24 mouse cellular contexts compared by ENCODE assay signal in genomic region chr7:25000211-25000610, GRCm38 (mm10). TPM values are rescaled to one million over a fixed set of nuclear protein-coding genes. Genes with fewer than 3 reads are reported as not detected.
DNase-seq lines count a peak whose midpoint lies in the region; ATAC-seq and TF ChIP-seq lines count a peak whose summit lies in the region.
"Had no signal": no experiment of that assay in that cellular context is flagged by ENCODE, and none has a peak within 500 bp of the region (broad histone marks: within the 10 kb centered on the region; RNA-seq: fewer than 3 reads in every experiment).

No protein-coding gene starts in this region.

- peaks cover 33% of the 10 kb centered on the region for H3K27me3 ChIP-seq in E14TG2a.4 (ENCODE audit: insufficient read depth, low read length)
- no peaks in the 10 kb centered on the region; the same call in 1 of the 2 replicates for H3K27me3 ChIP-seq in thymus, adult 2 months (ENCODE audit: control insufficient read depth, insufficient read depth, low read length)
- H3K27me3 ChIP-seq in kidney, embryonic 16.5 days (ENCODE audit: insufficient read depth, low read length) = peaks cover 14% of the 10 kb centered on the region
- H3K27me3 ChIP-seq: midbrain, embryonic 13.5 days had no signal

- no peak overlapping the region for H3K9ac ChIP-seq in kidney, embryonic 16.5 days (replicated peaks; ENCODE audit: low read length)
- H3K9ac ChIP-seq: embryonic facial prominence, embryonic 12.5 days; forebrain, embryonic 12.5 days; liver, embryonic 12.5 days; midbrain, embryonic 13.5 days; neural tube, embryonic 12.5 days had no signal

- H3K27ac ChIP-seq in thymus, adult 2 months (ENCODE audit: control insufficient read depth, insufficient read depth, low read length) = peak overlapping the region; percentile 99
- H3K27ac ChIP-seq in kidney, embryonic 16.5 days (ENCODE audit: low read length) = no peak overlapping the region
- H3K27ac ChIP-seq: embryonic facial prominence, embryonic 12.5 days; forebrain, embryonic 12.5 days; hindbrain, postnatal 0 days; liver, embryonic 12.5 days; midbrain, embryonic 13.5 days; neural tube, embryonic 12.5 days had no signal

- no peak for TF ChIP-seq CTCF in E14TG2a.4 (conservative IDR thresholded peaks at IDR 0.05; ENCODE audit: low read length)
- TF ChIP-seq CTCF in thymus, adult 2 months (IDR thresholded peaks at IDR 0.05; ENCODE audit: borderline replicate concordance, control insufficient read depth, extremely low read depth, insufficient read depth, low read length, poor library complexity) = no peak

- TF ChIP-seq POLR2A in thymus, adult 2 months (IDR thresholded peaks at IDR 0.05; ENCODE audit: control insufficient read depth, extremely low read depth, insufficient read depth, low read length, poor library complexity) = peak; percentile 43; the same call in 1 of the 2 replicates

- ATAC-seq in inflammation-experienced regulatory T-cells, adult 6 months = peak; percentile 44
- no peak; the same call in 1 of the 2 replicates for ATAC-seq in erythroblast, adult 5-6 weeks (replicated peaks; ENCODE audit: low FRiP score, poor library complexity, severe bottlenecking)
- ATAC-seq in kidney, embryonic 16.5 days (ENCODE audit: low FRiP score, low TSS enrichment) = no peak
- ATAC-seq: hindbrain, postnatal 0 days; liver, embryonic 12.5 days; midbrain, embryonic 13.5 days had no signal

- 33% methylated on average over 7 of the region's 7 CpGs for WGBS in thymus, adult 2 months
- WGBS in kidney, embryonic 16.5 days = 75% methylated on average over 7 of the region's 7 CpGs

- peaks cover 37% of the 10 kb centered on the region for H3K36me3 ChIP-seq in E14TG2a.4 (ENCODE audit: insufficient read depth, low read length)
- H3K36me3 ChIP-seq in thymus, adult 2 months (ENCODE audit: control insufficient read depth, insufficient read depth, low read length) = no peaks in the 10 kb centered on the region
- H3K36me3 ChIP-seq in kidney, embryonic 16.5 days (ENCODE audit: insufficient read depth, low read length) = no peaks in the 10 kb centered on the region
- H3K36me3 ChIP-seq: embryonic facial prominence, embryonic 12.5 days; liver, embryonic 12.5 days had no signal

- peaks cover 47% of the 10 kb centered on the region for H3K4me1 ChIP-seq in E14TG2a.4 (replicated peaks; ENCODE audit: low read depth, low read length)
- H3K4me1 ChIP-seq in thymus, adult 2 months (replicated peaks; ENCODE audit: control insufficient read depth, insufficient read depth, low read length) = peaks cover 23% of the 10 kb centered on the region
- H3K4me1 ChIP-seq in kidney, embryonic 16.5 days (ENCODE audit: insufficient read depth, low read length) = no peaks in the 10 kb centered on the region
- H3K4me1 ChIP-seq: liver, embryonic 12.5 days had no signal

- H3K4me3 ChIP-seq in E14TG2a.4 (replicated peaks; ENCODE audit: low read length) = peak overlapping the region; percentile 20; the same call in 1 of the 2 replicates
- H3K4me3 ChIP-seq in thymus, adult 2 months (ENCODE audit: control insufficient read depth, insufficient read depth, low read length) = peak overlapping the region; percentile 43
- H3K4me3 ChIP-seq in kidney, embryonic 16.5 days (ENCODE audit: low read length) = no peak overlapping the region
- H3K4me3 ChIP-seq: embryonic facial prominence, embryonic 12.5 days; forebrain, embryonic 12.5 days; liver, embryonic 12.5 days; midbrain, embryonic 13.5 days; neural tube, embryonic 12.5 days had no signal

- H3K9me3 ChIP-seq in E14TG2a.4 (ENCODE audit: low read length) = no peaks in the 10 kb centered on the region
- H3K9me3 ChIP-seq in kidney, embryonic 16.5 days (ENCODE audit: low read length) = no peaks in the 10 kb centered on the region
- H3K9me3 ChIP-seq: embryonic facial prominence, embryonic 12.5 days; forebrain, embryonic 12.5 days; liver, embryonic 12.5 days; midbrain, embryonic 13.5 days; neural tube, embryonic 12.5 days had no signal

- no peak overlapping the region for H3K4me2 ChIP-seq in kidney, embryonic 16.5 days (replicated peaks; ENCODE audit: low read depth, low read length)
- H3K4me2 ChIP-seq: embryonic facial prominence, embryonic 12.5 days; forebrain, embryonic 12.5 days; liver, embryonic 12.5 days; midbrain, embryonic 13.5 days; neural tube, embryonic 12.5 days had no signal

- DNase-seq in 416B (ENCODE audit: low read depth) = peak; percentile 90
- peak; percentile 61 for DNase-seq in thymus, adult 2 months
- no peak for DNase-seq in urinary bladder, adult 2 months (ENCODE audit: low spot score)
- DNase-seq: adrenal gland, postnatal 14 days; cerebellum, postnatal 36 days; heart, adult 11 months; retina, postnatal 1 day; spleen, adult 18-20 months had no signal

RNA-seq across cellular contexts. Expression of gene Atp1a3, which starts 5.5 kb away (rescaled TPM):
- 1 to 10 TPM in 2 of 3 experiments, under 1 TPM in 1; 0.62 to 3.6 (median 3.4) TPM for polyA plus RNA-seq in inflammation-experienced regulatory T-cells, adult 6 months (2017; shearing (Covaris generic))
- 5.6 and 7.1 TPM in 2 replicates for polyA plus RNA-seq in thymus, adult 2 months (2012; rRNA removed)
- 0.51 and 0.93 TPM in 2 replicates for polyA plus RNA-seq in urinary bladder, adult 2 months (2012; rRNA removed)
- total RNA-seq in erythroblast, adult 5-6 weeks (2015; ENCODE audit: low replicate concordance) = 11.5 and 14.6 TPM in 2 replicates
- 3.8 and 4.9 TPM in 2 replicates for total RNA-seq in erythroblast, adult 5-6 weeks (2017; ENCODE audit: low replicate concordance)
- 0.66 and 1.5 TPM in 2 replicates for polyA plus RNA-seq in kidney, embryonic 16.5 days (2015; fragmentation: Nextera tagmentation; extraction: Ambion mirVana)

RNA-seq across cellular contexts. Expression of gene Rabac1, which starts 27.7 kb away (rescaled TPM):
- 100 to 1,000 TPM; 119 to 244 (median 236) TPM for polyA plus RNA-seq in inflammation-experienced regulatory T-cells, adult 6 months (2017; shearing (Covaris generic))
- polyA plus RNA-seq in thymus, adult 2 months (2012; rRNA removed) = 433 and 569 TPM in 2 replicates
- 367 and 429 TPM in 2 replicates for polyA plus RNA-seq in urinary bladder, adult 2 months (2012; rRNA removed)
- 11.7 and 35.0 TPM in 2 replicates for total RNA-seq in erythroblast, adult 5-6 weeks (2015; ENCODE audit: low replicate concordance)
- total RNA-seq in erythroblast, adult 5-6 weeks (2017; ENCODE audit: low replicate concordance) = 11.0 and 11.3 TPM in 2 replicates
- polyA plus RNA-seq in kidney, embryonic 16.5 days (2015; fragmentation: Nextera tagmentation; extraction: Ambion mirVana) = 183 and 199 TPM in 2 replicates

RNA-seq across cellular contexts. Expression of gene Gm4881, which starts 55.9 kb away (rescaled TPM):
- polyA plus RNA-seq in inflammation-experienced regulatory T-cells, adult 6 months (2017; shearing (Covaris generic)) = not detected
- polyA plus RNA-seq in thymus, adult 2 months (2012; rRNA removed) = 0.31 TPM in 1 of 2 replicates, not detected in the other
- polyA plus RNA-seq in urinary bladder, adult 2 months (2012; rRNA removed) = not detected in 2 replicates
- total RNA-seq in erythroblast, adult 5-6 weeks (2015; ENCODE audit: low replicate concordance) = not detected in 2 replicates
- total RNA-seq in erythroblast, adult 5-6 weeks (2017; ENCODE audit: low replicate concordance) = not detected in 2 replicates
- polyA plus RNA-seq in kidney, embryonic 16.5 days (2015; fragmentation: Nextera tagmentation; extraction: Ambion mirVana) = not detected in 2 replicates
- total RNA-seq: adrenal gland, postnatal 14 days; CH12.LX; heart, postnatal 25 days; layer of hippocampus, adult 8-10 months; left cerebral cortex, postnatal 36 days had no signal
- polyA plus RNA-seq: embryonic facial prominence, embryonic 12.5 days; kidney, embryonic 14.5 days; liver, embryonic 12.5 days; lung, embryonic 16.5 days had no signal
